ENCODE assay signal across 27 mouse cellular contexts in genomic region chr1:161182386-161182785, GRCm38 (mm10). TPM values are rescaled to one million over a fixed set of nuclear protein-coding genes. Genes with fewer than 3 reads are reported as not detected.
DNase-seq lines count a peak whose midpoint lies in the region; TF ChIP-seq lines count a peak whose summit lies in the region.
"Had no signal": no experiment of that assay in that cellular context is flagged by ENCODE, and none has a peak within 500 bp of the region (broad histone marks: within the 10 kb centered on the region; RNA-seq: fewer than 3 reads in every experiment).

No protein-coding gene starts in this region.

- H3K79me2 ChIP-seq in CH12.LX (replicated peaks; ENCODE audit: control insufficient read depth, extremely low read depth, insufficient read depth, poor library complexity, severe bottlenecking), result no peaks in the 10 kb centered on the region
- no peaks in the 10 kb centered on the region for H3K79me2 ChIP-seq in MEL (ENCODE audit: control insufficient read depth, insufficient read depth, low read length, poor library complexity)

- peaks cover 3 to 5% of the 10 kb centered on the region in 2 experiments; a peak in 2 of 4 replicates for H3K4me1 ChIP-seq in CH12.LX (ENCODE audit: control insufficient read depth in 1 of 2, insufficient read depth in 2 of 2)
- H3K4me1 ChIP-seq in ES-E14 (ENCODE audit: control insufficient read depth in 2 of 2, insufficient read depth in 2 of 2, low read length in 2 of 2, poor library complexity in 1 of 2), result peaks cover 0 to 4% of the 10 kb centered on the region in 2 experiments; a peak in 1 of 4 replicates
- no peaks in the 10 kb centered on the region for H3K4me1 ChIP-seq in MEL (ENCODE audit: control insufficient read depth in 1 of 2, insufficient read depth in 2 of 2, low read length in 2 of 2)

- H3K4me2 ChIP-seq in CH12.LX (ENCODE audit: insufficient read depth, low read depth, poor library complexity, severe bottlenecking), result no peak overlapping the region

- in situ Hi-C loops in CH12.LX (cut with MboI; ENCODE audit: low pct_ligation_motif_present, low pct_unique_long_range_greater_than_20kb, low sequenced_read_pairs) (loop anchor here (25.0 kb wide), 2 partner anchors 245 to 320 kb away; no protein-coding TSS in a partner anchor), ES-E14 (cut with MboI; ENCODE audit: low sequenced_read_pairs in 2 of 2, unreplicated experiment in 2 of 2) (no loop called here)

- H3K36me3 ChIP-seq in CH12.LX (replicated peaks in 1 of 2; ENCODE audit: control insufficient read depth in 1 of 2, insufficient read depth in 1 of 2, low read length in 1 of 2) (no peaks in the 10 kb centered on the region), ES-E14 (ENCODE audit: control insufficient read depth, insufficient read depth, low read length, poor library complexity, severe bottlenecking) (no peaks in the 10 kb centered on the region), MEL (ENCODE audit: control insufficient read depth in 1 of 2, insufficient read depth in 2 of 2, low read length in 2 of 2) (no peaks in the 10 kb centered on the region)
- H3K36me3 ChIP-seq: G1E had no signal

- H3K9ac ChIP-seq in CH12.LX (ENCODE audit: insufficient read depth, low read depth) (no peak overlapping the region), ES-E14 (ENCODE audit: insufficient read depth, low read depth, low read length, poor library complexity, severe bottlenecking) (no peak overlapping the region), MEL (ENCODE audit: control insufficient read depth, low read depth, low read length, poor library complexity, severe bottlenecking) (no peak overlapping the region)

- TF ChIP-seq CTCF in CH12.LX (conservative IDR thresholded peaks at IDR 0.05 in 1 of 2, IDR thresholded peaks at IDR 0.05 in 1 of 2; ENCODE audit: low read depth in 2 of 2, low read length in 2 of 2), result no peak
- TF ChIP-seq CTCF in MEL (IDR thresholded peaks at IDR 0.05 in 2 of 3, conservative IDR thresholded peaks at IDR 0.05 in 1 of 3; ENCODE audit: control insufficient read depth in 1 of 3, insufficient read depth in 1 of 3, low read depth in 2 of 3, low read length in 3 of 3, poor library complexity in 1 of 3, severe bottlenecking in 1 of 3), result no peak

- dilution Hi-C loops in CH12.LX (cut with MboI; ENCODE audit: extremely low pct_ligation_motif_present, extremely low pct_unique_long_range_greater_than_20kb, low sequenced_read_pairs), result no loop called here

- no peak overlapping the region for H3K4me3 ChIP-seq in CH12.LX (replicated peaks in 1 of 3; ENCODE audit: low read depth in 2 of 3, low read length in 2 of 3, poor library complexity in 1 of 3)
- no peak overlapping the region for H3K4me3 ChIP-seq in ES-E14 (ENCODE audit: insufficient read depth in 1 of 2, low read depth in 1 of 2, low read length in 2 of 2, poor library complexity in 1 of 2, severe bottlenecking in 1 of 2)
- no peak overlapping the region for H3K4me3 ChIP-seq in MEL (ENCODE audit: control insufficient read depth in 1 of 2, insufficient read depth in 1 of 2, low read depth in 2 of 2, low read length in 2 of 2)

- TF ChIP-seq RAD21 in CH12.LX (IDR thresholded peaks at IDR 0.05; ENCODE audit: low read depth, low read length), result no peak
- no peak for TF ChIP-seq RAD21 in MEL (IDR thresholded peaks at IDR 0.05; ENCODE audit: low read depth, low read length)

- H3K27me3 ChIP-seq in CH12.LX (replicated peaks) (no peaks in the 10 kb centered on the region), MEL (ENCODE audit: control insufficient read depth in 1 of 2, insufficient read depth in 2 of 2, low read length in 2 of 2) (peaks cover 0 to 1% of the 10 kb centered on the region in 2 experiments; a peak in 1 of 4 replicates)

- no peak for TF ChIP-seq EP300 in CH12.LX (IDR thresholded peaks at IDR 0.05; ENCODE audit: low read length)
- no peak for TF ChIP-seq EP300 in MEL (IDR thresholded peaks at IDR 0.05; ENCODE audit: low read depth in 1 of 2, low read length in 2 of 2)

- H3K9me3 ChIP-seq in CH12.LX (replicated peaks; ENCODE audit: low read length), result peaks cover 4% of the 10 kb centered on the region
- H3K9me3 ChIP-seq in ES-E14 (ENCODE audit: control insufficient read depth, insufficient read depth, low read depth, low read length), result no peaks in the 10 kb centered on the region
- no peaks in the 10 kb centered on the region for H3K9me3 ChIP-seq in MEL (replicated peaks; ENCODE audit: insufficient read depth, low read length)
- H3K9me3 ChIP-seq: G1E had no signal

- H3K27ac ChIP-seq in CH12.LX (ENCODE audit: insufficient read depth, low read depth) (no peak overlapping the region), ES-E14 (ENCODE audit: insufficient read depth, low read depth, low read length, poor library complexity, severe bottlenecking) (no peak overlapping the region), MEL (ENCODE audit: control insufficient read depth, low read depth, low read length) (no peak overlapping the region)

- no peak for TF ChIP-seq POLR2A in CH12.LX (IDR thresholded peaks at IDR 0.05; ENCODE audit: low read depth, low read length)
- TF ChIP-seq POLR2A in MEL (IDR thresholded peaks at IDR 0.05; ENCODE audit: control insufficient read depth in 1 of 2, insufficient read depth in 1 of 2, low read depth in 1 of 2, low read length in 2 of 2, poor library complexity in 1 of 2), result no peak

- no peak for DNase-seq in CH12.LX (ENCODE audit: extremely low read depth)
- no peak for DNase-seq in ES-E14 (ENCODE audit: low read depth, low spot score)
- DNase-seq in MEL (ENCODE audit: low read depth, low spot score), result no peak
- DNase-seq in lung, postnatal 10 days, result no peak
- no peak for DNase-seq in adrenal gland, adult 8-10 months
- no peak for DNase-seq in thymus, postnatal 14 days
- DNase-seq: adrenal gland, adult 2 months; adrenal gland, postnatal 10 days; adrenal gland, postnatal 14 days; adrenal gland, postnatal 25 days; adrenal gland, postnatal 36 days; B cell, adult 2 months; cerebellum, adult 11 months; cerebellum, adult 11-12 months; cerebellum, adult 18-20 months; cerebellum, adult 2 months; cerebellum, adult 8-10 months; cerebellum, adult 9-10 months; cerebellum, adult 9-11 months had no signal

TF ChIP-seq in CH12.LX, 34 proteins besides CTCF, POLR2A, EP300 and RAD21:
- TF ChIP-seq PAX5 (IDR thresholded peaks at IDR 0.05; ENCODE audit: low read length) (no peak), MAFK (IDR thresholded peaks at IDR 0.05; ENCODE audit: insufficient replicate concordance, low read length) (peak; percentile 78)

TF ChIP-seq in ES-E14, 5 proteins besides CTCF, POLR2A, EP300 and RAD21:
- TF ChIP-seq ZC3H11A (IDR thresholded peaks at IDR 0.05; ENCODE audit: borderline replicate concordance, low read depth, low read length) (no peak), MAFK (IDR thresholded peaks at IDR 0.05; ENCODE audit: insufficient read depth, low read depth, low read length) (peak; percentile 76; the same call in 1 of the 2 replicates)

TF ChIP-seq in MEL, 35 proteins besides CTCF, POLR2A, EP300 and RAD21:
- TF ChIP-seq MAFK (IDR thresholded peaks at IDR 0.05; ENCODE audit: borderline replicate concordance, low read depth, low read length), result 0 out of 2 replicates have a peak, but pooled peaks have one; percentile 19
- no peak for TF ChIP-seq GATA1 (IDR thresholded peaks at IDR 0.05; ENCODE audit: low read depth, low read length)

RNA-seq across cellular contexts. Expression of gene Tex50, which starts 23.3 kb away (rescaled TPM):
- total RNA-seq in CH12.LX (2012; rRNA removed) (not detected in 2 replicates), CH12.LX (2014; rRNA removed) (not detected in 2 replicates), ES-E14 (2012; rRNA removed) (not detected in 2 replicates), MEL (2012; rRNA removed) (not detected in 2 replicates)
- polyA plus RNA-seq in CH12.LX (2012; ENCODE audit: insufficient read length, low read depth) (not detected in 2 replicates), MEL (2012; ENCODE audit: insufficient read depth in 1 of 2, insufficient read length in 2 of 2, low read depth in 1 of 2, low replicate concordance in 2 of 2, missing spikeins in 1 of 2) (not detected)
- not detected for total RNA-seq in adrenal gland, adult 8-10 months (2022)
- total RNA-seq: adrenal gland, adult 18-20 months; adrenal gland, adult 2 months; adrenal gland, postnatal 10 days; adrenal gland, postnatal 14 days; adrenal gland, postnatal 25 days; adrenal gland, postnatal 36 days; adrenal gland, postnatal 4 days; G1E had no signal
- polyA plus RNA-seq: adrenal gland, adult 2 months; brain, embryonic 14.5 days; C2C12; CD4-positive, CD25-positive, alpha-beta regulatory T cell, adult 4 months; cerebellum, adult 2 months; G1E; Patski had no signal

RNA-seq across cellular contexts. Expression of gene Ankrd45, which starts 39.9 kb away (rescaled TPM):
- total RNA-seq in CH12.LX (2012; rRNA removed) (not detected in 2 replicates), CH12.LX (2014; rRNA removed) (not detected in 2 replicates), ES-E14 (2012; rRNA removed) (4.2 and 4.3 TPM in 2 replicates), MEL (2012; rRNA removed) (not detected in 2 replicates)
- polyA plus RNA-seq in CH12.LX (2012; ENCODE audit: insufficient read length, low read depth) (0.23 TPM in 1 of 2 replicates, not detected in the other), MEL (2012; ENCODE audit: insufficient read depth in 1 of 2, insufficient read length in 2 of 2, low read depth in 1 of 2, low replicate concordance in 2 of 2, missing spikeins in 1 of 2) (not detected)
- 10 to 100 TPM in 2 of 4 experiments, 1 to 10 TPM in 2; 7.6 to 13.6 (median 10.3) TPM for total RNA-seq in adrenal gland, adult 8-10 months (2022)
- polyA plus RNA-seq: activated CD4-positive, CD25-positive, alpha-beta regulatory T cell, adult 4 months; CD4-positive, CD25-positive, alpha-beta regulatory T cell, adult 4 months; G1E had no signal

RNA-seq across cellular contexts. Expression of gene Klhl20, which starts 51.1 kb away (rescaled TPM):
- total RNA-seq in CH12.LX (2012; rRNA removed), result 8.3 and 9.7 TPM in 2 replicates
- 7.2 and 7.9 TPM in 2 replicates for total RNA-seq in CH12.LX (2014; rRNA removed)
- polyA plus RNA-seq in CH12.LX (2012; ENCODE audit: insufficient read length, low read depth), result 16.0 and 16.3 TPM in 2 replicates
- 8.9 and 10.2 TPM in 2 replicates for total RNA-seq in ES-E14 (2012; rRNA removed)
- total RNA-seq in MEL (2012; rRNA removed), result 3.6 and 3.7 TPM in 2 replicates
- polyA plus RNA-seq in MEL (2012; ENCODE audit: insufficient read depth in 1 of 2, insufficient read length in 2 of 2, low read depth in 1 of 2, low replicate concordance in 2 of 2, missing spikeins in 1 of 2), result 1 to 10 TPM in 1 of 2 experiments, not detected in 1; 7.8 TPM
- 10 to 100 TPM; 16.1 to 21.1 (median 18.6) TPM for total RNA-seq in adrenal gland, adult 8-10 months (2022)

Comparison
In these comparisons a context has a peak if more than half of its experiments do, and no peak if none do; other contexts are left out.
1. Of the 35 proteins assayed by ChIP-seq in both MEL and CH12.LX: peak only in MEL: none; only in CH12.LX: none; in both: MAFK; in neither: 34.